Mouse (Mus musculus): Measurements from ENCODE around the gene Gpa33.

- no peak for TF ChIP-seq CTCF (IDR thresholded peaks at IDR 0.05; ENCODE audit: control insufficient read depth, insufficient read depth, insufficient read length)
- no peak for TF ChIP-seq MAX (IDR thresholded peaks at IDR 0.05)
Observed at GRCm38 (mm10) chr1:166184391-166185229, 54.6 kb downstream of the Gpa33 start.

Measured in C2C12 (cell line).